Mouse (Mus musculus): ENCODE results near the gene Nhlrc1. TPM values are rescaled to one million over a fixed set of nuclear protein-coding genes. Genes with fewer than 3 reads are reported as not detected.

Gene Nhlrc1
- polyA plus RNA-seq, 1 experiment from 2014 or later: 2.8 TPM

- no peak for ATAC-seq (replicated peaks; ENCODE audit: insufficient number of reproducible peaks, low FRiP score, low TSS enrichment)
- no peak overlapping the region; the same call in 1 of the 2 replicates for H3K27ac ChIP-seq (ENCODE audit: low read depth, low read length)
These were observed 39.6 kb downstream of the Nhlrc1 start for GRCm38 (mm10) chr13:46975031-46975551.

GRCm38 (mm10) chr13:46970286-46970945, 44.2 kb downstream of the Nhlrc1 start:
- Histone ChIP-seq H3K27ac (ENCODE audit: low read depth, low read length) (no peak overlapping the region), H3K4me1 (ENCODE audit: control insufficient read depth, insufficient read depth, low read length) (no peaks in the 10 kb centered on the region), H3K4me3 (ENCODE audit: low read depth, low read length) (no peak overlapping the region), H3K36me3 (ENCODE audit: control insufficient read depth, insufficient read depth, low read length) (no peaks in the 10 kb centered on the region), H3K9me3 (replicated peaks; ENCODE audit: control insufficient read depth, low read length) (no peaks in the 10 kb centered on the region), H3K9ac (ENCODE audit: low read depth, low read length) (no peak overlapping the region), H3K4me2 (no peak overlapping the region), H3K27me3 (ENCODE audit: control insufficient read depth, insufficient read depth, low read length) (no peaks in the 10 kb centered on the region)
- no peak for ATAC-seq (replicated peaks; ENCODE audit: insufficient number of reproducible peaks, low FRiP score, low TSS enrichment)
- 72% methylated on average over 10 of the region's 10 CpGs for WGBS (ENCODE audit: insufficient replicate concordance)

More at GRCm38 (mm10) chr13:46975031-46975551, 39.6 kb downstream of the Nhlrc1 start:
- 54% methylated on average over 14 of the region's 14 CpGs for WGBS (ENCODE audit: insufficient replicate concordance)
- Histone ChIP-seq H3K4me3 (ENCODE audit: low read depth, low read length) (no peak overlapping the region), H3K27me3 (ENCODE audit: control insufficient read depth, insufficient read depth, low read length) (no peaks in the 10 kb centered on the region), H3K36me3 (ENCODE audit: control insufficient read depth, insufficient read depth, low read length) (no peaks in the 10 kb centered on the region), H3K9me3 (replicated peaks; ENCODE audit: control insufficient read depth, low read length) (no peaks in the 10 kb centered on the region), H3K9ac (ENCODE audit: low read depth, low read length) (0 out of 2 replicates have a peak overlapping the region, but pooled peaks have one; percentile 16), H3K4me2 (peak overlapping the region; percentile 27; the same call in 1 of the 2 replicates), H3K4me1 (ENCODE audit: control insufficient read depth, insufficient read depth, low read length) (peaks cover 9% of the 10 kb centered on the region)

GRCm38 (mm10) chr13:46968626-46969025, 46.0 kb downstream of the Nhlrc1 start:
- H3K36me3 ChIP-seq (ENCODE audit: control insufficient read depth, insufficient read depth, low read length): no peaks in the 10 kb centered on the region
- H3K4me3 ChIP-seq (ENCODE audit: low read depth, low read length): no peak overlapping the region
- H3K27me3 ChIP-seq (ENCODE audit: control insufficient read depth, insufficient read depth, low read length): no peaks in the 10 kb centered on the region
- H3K9ac ChIP-seq (ENCODE audit: low read depth, low read length): no peak overlapping the region
- no peak for ATAC-seq (replicated peaks; ENCODE audit: insufficient number of reproducible peaks, low FRiP score, low TSS enrichment)
- H3K9me3 ChIP-seq (replicated peaks; ENCODE audit: control insufficient read depth, low read length): 0 out of 2 replicates have a peak, but pooled peaks cover 4% of the 10 kb centered on the region
- no peak overlapping the region for H3K27ac ChIP-seq (ENCODE audit: low read depth, low read length)
- no peak overlapping the region for H3K4me2 ChIP-seq
- no peaks in the 10 kb centered on the region for H3K4me1 ChIP-seq (ENCODE audit: control insufficient read depth, insufficient read depth, low read length)
- 86% methylated on average over 2 of the region's 2 CpGs for WGBS (ENCODE audit: insufficient replicate concordance)

GRCm38 (mm10) chr13:46967308-46967707, 47.3 kb downstream of the Nhlrc1 start:
- Histone ChIP-seq H3K9ac (ENCODE audit: low read depth, low read length) (no peak overlapping the region), H3K9me3 (replicated peaks; ENCODE audit: control insufficient read depth, low read length) (0 out of 2 replicates have a peak, but pooled peaks cover 4% of the 10 kb centered on the region), H3K27me3 (ENCODE audit: control insufficient read depth, insufficient read depth, low read length) (no peaks in the 10 kb centered on the region), H3K4me3 (ENCODE audit: low read depth, low read length) (no peak overlapping the region), H3K36me3 (ENCODE audit: control insufficient read depth, insufficient read depth, low read length) (no peaks in the 10 kb centered on the region), H3K27ac (ENCODE audit: low read depth, low read length) (no peak overlapping the region), H3K4me1 (ENCODE audit: control insufficient read depth, insufficient read depth, low read length) (no peaks in the 10 kb centered on the region), H3K4me2 (no peak overlapping the region)
- no peak for ATAC-seq (replicated peaks; ENCODE audit: insufficient number of reproducible peaks, low FRiP score, low TSS enrichment)
- 77% methylated on average over 4 of the region's 4 CpGs for WGBS (ENCODE audit: insufficient replicate concordance)

Other genes with a start within 250 kb of the Nhlrc1 start
- 39.8 and 42.6 TPM in 2 replicates for gene Kif13a, start 85.0 kb downstream of the Nhlrc1 start, polyA plus RNA-seq (2014; fragmentation: Nextera tagmentation; extraction: Ambion mirVana)
- 6.5 and 7.5 TPM in 2 replicates for gene Kdm1b, start 28.6 kb upstream of the Nhlrc1 start, polyA plus RNA-seq (2014; fragmentation: Nextera tagmentation; extraction: Ambion mirVana)
- 16.7 and 17.4 TPM in 2 replicates for gene Tpmt, start 29.9 kb upstream of the Nhlrc1 start, polyA plus RNA-seq (2014; fragmentation: Nextera tagmentation; extraction: Ambion mirVana)
- 165 and 200 TPM in 2 replicates for gene Dek, start 91.4 kb upstream of the Nhlrc1 start, polyA plus RNA-seq (2014; fragmentation: Nextera tagmentation; extraction: Ambion mirVana)
- gene Rnf144b, start 107.8 kb upstream of the Nhlrc1 start, polyA plus RNA-seq (2014; fragmentation: Nextera tagmentation; extraction: Ambion mirVana): 1.6 TPM in 2 replicates